Mouse (Mus musculus): ENCODE results near the gene Ano4. TPM values are rescaled to one million over a fixed set of nuclear protein-coding genes. Genes with fewer than 3 reads are reported as not detected.

Ano4 gene
- polyA plus RNA-seq, 1 experiment, result not detected

GRCm38 (mm10) chr10:88950297-88950653 lies 394.3 kb downstream of the Ano4 start:
- TF ChIP-seq GATA1 (IDR thresholded peaks at IDR 0.05; ENCODE audit: low read length), result no peak

GRCm38 (mm10) chr10:88949649-88950296 lies 394.8 kb downstream of the Ano4 start:
- TF ChIP-seq GATA1 (IDR thresholded peaks at IDR 0.05; ENCODE audit: low read length), result no peak

Other genes starting within 250 kb of the Ano4 start
- not detected in 2 replicates for gene Gas2l3, start 99.2 kb upstream of the Ano4 start, polyA plus RNA-seq (2012)
- gene Nr1h4, start 188.8 kb upstream of the Ano4 start, polyA plus RNA-seq (2012), result not detected in 2 replicates

Data from G1E-ER4 (cell line).